Mouse (Mus musculus) liver, adult 2 months (tissue): ENCODE measurements around the gene Pip4k2b.

ENCODE experiments used
- CTCF ChIP-seq: fragments of 200-500 bp; IDR thresholded peaks from 2 replicates; pipeline ENCODE4 v1.5.1; 2011; ENCODE audit warnings: low read depth, low read length, control low read depth
- POLR2A ChIP-seq: fragments of 200-500 bp; IDR thresholded peaks from 2 replicates; pipeline ENCODE4 v1.6.1; 2011; ENCODE audit warnings: low read length, control low read depth; ENCODE audit not compliant: insufficient read depth; ENCODE audit errors: extremely low read depth

DNA sequence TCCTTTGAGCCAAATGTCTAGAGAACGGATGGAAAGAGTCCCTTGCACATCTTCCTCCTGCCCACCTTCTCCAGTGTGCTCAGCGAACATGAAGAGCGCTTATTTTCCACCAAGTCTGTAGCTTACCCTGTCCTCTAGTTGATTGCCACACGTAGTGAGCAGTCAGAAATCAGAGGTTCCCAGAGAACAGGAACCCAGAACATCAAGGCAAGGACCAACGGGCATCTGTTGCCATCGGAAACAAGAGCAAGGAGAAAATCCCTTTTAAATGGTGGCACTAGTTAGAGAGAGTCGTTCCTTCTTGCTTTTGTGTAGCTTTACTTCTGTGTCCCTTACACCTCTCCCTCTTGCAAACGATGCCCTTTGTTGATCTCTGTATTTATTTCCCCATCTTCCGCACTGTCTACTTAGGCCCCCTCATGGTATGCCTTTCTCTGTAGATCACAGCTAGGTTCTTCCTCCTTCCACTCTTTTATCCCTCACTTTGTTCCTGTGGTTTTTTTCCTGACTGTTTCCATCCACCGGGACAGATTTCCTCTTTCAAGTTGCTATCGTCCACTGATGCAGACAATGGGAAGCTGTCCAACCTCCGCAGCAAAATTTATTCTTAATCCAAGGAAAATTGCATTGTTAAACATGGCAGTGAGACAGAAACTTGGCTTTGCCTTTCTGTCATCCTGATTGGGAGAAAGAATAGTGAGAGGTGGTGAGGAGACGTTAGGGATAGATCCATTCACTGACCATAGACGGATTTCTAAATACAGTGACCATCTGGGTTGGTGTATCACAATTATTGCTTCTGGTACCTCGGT is 42.7 kb downstream of the Pip4k2b start:
- TF ChIP-seq CTCF (no peak), POLR2A (no peak)
